Mouse (Mus musculus): ENCODE results near the gene Thsd4.

DNA sequence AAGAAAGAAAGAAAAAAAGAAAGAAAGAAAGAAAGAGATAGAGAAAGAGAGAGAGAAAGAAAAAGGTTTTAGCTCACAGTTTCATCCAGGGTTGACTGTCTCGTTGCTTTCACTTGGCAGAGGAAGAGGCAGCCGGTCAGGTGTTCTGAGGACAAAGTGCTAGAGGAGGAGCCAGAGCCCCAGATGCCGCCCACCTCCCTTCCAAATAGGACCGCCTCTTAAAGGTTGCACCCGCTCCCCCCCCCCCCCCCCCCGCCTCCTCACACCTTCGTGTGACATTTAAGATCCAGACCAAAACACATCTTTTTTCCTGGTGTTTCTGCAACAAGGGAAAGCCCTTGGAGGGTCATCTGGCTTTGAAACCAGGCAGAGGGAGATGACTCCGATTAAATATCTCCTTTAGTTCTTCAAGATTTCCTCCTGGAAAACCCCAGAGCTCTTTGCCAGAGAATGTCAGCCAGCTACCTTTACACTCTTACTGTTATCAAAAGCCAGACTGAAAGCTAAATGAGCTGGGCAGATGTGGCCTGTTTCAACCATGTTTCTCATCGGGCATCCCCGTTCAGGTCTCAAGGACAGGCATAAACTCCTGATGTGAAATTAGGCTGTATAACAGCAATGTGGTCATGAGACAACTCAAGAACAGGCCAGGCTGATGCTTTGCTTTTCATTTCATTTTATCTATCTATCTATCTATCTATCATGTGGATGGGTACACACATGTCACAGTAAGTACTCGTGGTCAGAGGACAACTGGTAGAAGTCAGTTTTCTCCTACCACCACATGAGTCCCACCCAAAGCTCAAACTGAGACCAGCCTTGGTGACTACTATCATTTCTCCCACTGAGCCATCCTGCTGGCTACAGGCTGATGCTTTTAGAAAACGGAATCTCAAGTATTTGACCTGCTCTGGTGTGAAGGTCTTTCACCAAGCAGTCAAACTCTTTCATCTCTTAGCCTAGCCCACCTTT is 580.6 kb downstream of the Thsd4 start:
- TF ChIP-seq POLR2A (IDR thresholded peaks at IDR 0.05; ENCODE audit: insufficient read length, low read depth) (no peak), USF1 (IDR thresholded peaks at IDR 0.05; ENCODE audit: low read depth) (no peak), SRF (IDR thresholded peaks at IDR 0.05; ENCODE audit: control insufficient read depth, insufficient read length, low read depth) (no peak)

Data from myocyte (in vitro differentiated cells).